Mouse (Mus musculus): Measurements from ENCODE around the gene Tnfrsf22. TPM values are rescaled to one million over a fixed set of nuclear protein-coding genes. Genes with fewer than 3 reads are reported as not detected.

Tnfrsf22 gene
- total and polyA plus RNA-seq, 3 experiments: 0.23 to 1.1 TPM; not detected in 1

DNA sequence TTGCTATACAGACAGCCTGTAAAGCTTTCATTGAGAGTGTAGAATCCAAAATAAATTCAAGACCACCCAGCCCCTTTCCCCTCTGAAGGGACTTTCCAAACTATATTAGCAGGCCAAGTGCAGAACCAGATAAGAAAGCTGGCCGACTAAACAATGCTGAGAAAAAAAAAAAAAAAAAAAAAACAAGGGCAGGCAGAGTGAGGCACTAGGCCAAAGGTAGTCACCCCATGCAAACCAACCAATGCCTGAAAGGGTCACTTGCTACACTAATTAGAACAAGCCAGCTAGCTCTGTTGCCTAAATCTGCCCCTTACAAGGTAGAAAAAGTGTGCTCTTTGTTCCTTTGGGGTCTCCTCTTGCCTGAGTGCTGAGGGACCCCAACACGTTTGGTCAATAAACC, 44.6 kb downstream of the Tnfrsf22 start:
- no peaks in the 10 kb centered on the region for H3K27me3 ChIP-seq (ENCODE audit: control insufficient read depth in 1 of 2, insufficient read depth in 2 of 2, low read length in 2 of 2)
- TF ChIP-seq MAX (IDR thresholded peaks at IDR 0.05; ENCODE audit: low read length): no peak
- no peak for TF ChIP-seq SIN3A (IDR thresholded peaks at IDR 0.05; ENCODE audit: low read length)
- TF ChIP-seq ZNF384 (IDR thresholded peaks at IDR 0.05; ENCODE audit: low read depth, low read length): peak; percentile 78
- no peak for DNase-seq (ENCODE audit: low read depth, low spot score)

DNA sequence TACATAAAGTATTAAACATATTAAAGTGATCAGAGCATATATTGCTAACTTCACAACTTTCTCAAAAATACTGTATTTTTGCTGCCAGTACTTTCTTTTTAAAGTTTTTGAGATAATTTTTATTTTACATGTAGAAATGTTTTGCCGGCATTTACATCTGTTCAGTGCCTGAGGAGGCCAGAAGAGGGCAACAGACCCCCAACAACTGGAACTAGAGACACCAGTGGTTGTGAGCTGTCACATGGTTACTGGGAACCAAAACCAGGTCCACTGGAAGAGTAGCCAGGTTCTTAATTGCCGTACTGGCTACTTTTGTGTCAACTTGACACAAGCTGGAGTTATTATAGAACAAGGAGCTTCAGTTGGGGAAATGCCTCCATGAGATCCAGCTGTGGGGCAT, 47.8 kb downstream of the Tnfrsf22 start:
- Histone ChIP-seq H3K4me1 (ENCODE audit: control insufficient read depth in 1 of 2, insufficient read depth in 2 of 2, low read length in 2 of 2) (peaks cover 0 to 15% of the 10 kb centered on the region in 2 experiments; a peak in 3 of 4 replicates), H3K4me3 (ENCODE audit: control insufficient read depth in 1 of 2, insufficient read depth in 1 of 2, low read depth in 2 of 2, low read length in 2 of 2) (no peak overlapping the region), H3K9ac (ENCODE audit: control insufficient read depth, low read depth, low read length, poor library complexity, severe bottlenecking) (no peak overlapping the region), H3K79me2 (ENCODE audit: control insufficient read depth, insufficient read depth, low read length, poor library complexity) (peaks cover 27% of the 10 kb centered on the region), H3K36me3 (ENCODE audit: control insufficient read depth in 1 of 2, insufficient read depth in 2 of 2, low read length in 2 of 2) (peaks cover 3 to 16% of the 10 kb centered on the region in 2 experiments), H3K27ac (ENCODE audit: control insufficient read depth, low read depth, low read length) (no peak overlapping the region), H3K27me3 (ENCODE audit: control insufficient read depth in 1 of 2, insufficient read depth in 2 of 2, low read length in 2 of 2) (no peaks in the 10 kb centered on the region), H3K9me3 (replicated peaks; ENCODE audit: insufficient read depth, low read length) (no peaks in the 10 kb centered on the region)
- peak; percentile 69 for DNase-seq (ENCODE audit: low read depth, low spot score)
- TF ChIP-seq KAT2A (conservative IDR thresholded peaks at IDR 0.05; ENCODE audit: low read depth, low read length): no peak
- no peak for TF ChIP-seq TCF12 (IDR thresholded peaks at IDR 0.05; ENCODE audit: low read depth, low read length)
- no peak for TF ChIP-seq EP300 (IDR thresholded peaks at IDR 0.05; ENCODE audit: low read depth in 1 of 2, low read length in 2 of 2)
- no peak for TF ChIP-seq GABPA (IDR thresholded peaks at IDR 0.05; ENCODE audit: low read depth, low read length)
- no peak for TF ChIP-seq MEF2A (IDR thresholded peaks at IDR 0.05; ENCODE audit: extremely low read depth, insufficient replicate concordance, low read depth, low read length, poor library complexity, severe bottlenecking)
- no peak for TF ChIP-seq TBP (IDR thresholded peaks at IDR 0.05; ENCODE audit: low read depth, low read length)
- no peak for TF ChIP-seq NELFE (IDR thresholded peaks at IDR 0.05; ENCODE audit: low read depth, low read length)
- TF ChIP-seq ETS1 (IDR thresholded peaks at IDR 0.05; ENCODE audit: low read depth, low read length): no peak
- TF ChIP-seq SMC3 (IDR thresholded peaks at IDR 0.05; ENCODE audit: low read depth, low read length): peak; percentile 54
- TF ChIP-seq CHD2 (IDR thresholded peaks at IDR 0.05; ENCODE audit: low read length): no peak
- no peak for TF ChIP-seq JUND (IDR thresholded peaks at IDR 0.05; ENCODE audit: low read depth, low read length)
- no peak for TF ChIP-seq UBTF (IDR thresholded peaks at IDR 0.05; ENCODE audit: borderline replicate concordance, insufficient read depth, low read depth, low read length)
- TF ChIP-seq POLR2A (IDR thresholded peaks at IDR 0.05; ENCODE audit: control insufficient read depth in 1 of 2, insufficient read depth in 1 of 2, low read depth in 1 of 2, low read length in 2 of 2, poor library complexity in 1 of 2): no peak
- TF ChIP-seq ZMIZ1 (IDR thresholded peaks at IDR 0.05; ENCODE audit: low read depth, low read length): no peak
- TF ChIP-seq ELF1 (IDR thresholded peaks at IDR 0.05; ENCODE audit: low read depth, low read length): no peak
- TF ChIP-seq HCFC1 (IDR thresholded peaks at IDR 0.05; ENCODE audit: low read depth, low read length): no peak
- peak; percentile 36; the same call in 1 of the 2 replicates for TF ChIP-seq ZC3H11A (IDR thresholded peaks at IDR 0.05; ENCODE audit: low read depth, low read length)
- no peak for TF ChIP-seq BHLHE40 (IDR thresholded peaks at IDR 0.05; ENCODE audit: borderline replicate concordance, low read depth, low read length)
- TF ChIP-seq GATA1 (IDR thresholded peaks at IDR 0.05; ENCODE audit: low read depth, low read length): no peak
- no peak for TF ChIP-seq MXI1 (IDR thresholded peaks at IDR 0.05; ENCODE audit: low read depth, low read length)
- peak; percentile 28 to 57 (median 55); a peak in 5 of 6 replicates for TF ChIP-seq CTCF (IDR thresholded peaks at IDR 0.05 in 2 of 3, conservative IDR thresholded peaks at IDR 0.05 in 1 of 3; ENCODE audit: control insufficient read depth in 1 of 3, insufficient read depth in 1 of 3, low read depth in 2 of 3, low read length in 3 of 3, poor library complexity in 1 of 3, severe bottlenecking in 1 of 3)
- peak; percentile 64 for TF ChIP-seq USF1 (IDR thresholded peaks at IDR 0.05; ENCODE audit: low read depth, low read length)
- no peak for TF ChIP-seq ZNF384 (IDR thresholded peaks at IDR 0.05; ENCODE audit: low read depth, low read length)
- no peak for TF ChIP-seq POLR2AphosphoS2 (IDR thresholded peaks at IDR 0.05; ENCODE audit: low read length)
- TF ChIP-seq ZKSCAN1 (IDR thresholded peaks at IDR 0.05; ENCODE audit: low read depth, low read length): no peak
- TF ChIP-seq USF2 (IDR thresholded peaks at IDR 0.05; ENCODE audit: borderline replicate concordance in 1 of 2, insufficient read depth in 1 of 2, low read depth in 1 of 2, low read length in 2 of 2): no peak
- no peak for TF ChIP-seq MYB (IDR thresholded peaks at IDR 0.05; ENCODE audit: low read depth, low read length)
- TF ChIP-seq RAD21 (IDR thresholded peaks at IDR 0.05; ENCODE audit: low read depth, low read length): peak; percentile 60
- TF ChIP-seq SIN3A (IDR thresholded peaks at IDR 0.05; ENCODE audit: low read length): no peak
- TF ChIP-seq TAL1 (IDR thresholded peaks at IDR 0.05; ENCODE audit: low read length): no peak
- TF ChIP-seq POLR2AphosphoS5 (IDR thresholded peaks at IDR 0.05; ENCODE audit: borderline replicate concordance, low read depth, low read length): no peak

More for the DNA sequence above, 44.6 kb downstream of the Tnfrsf22 start:
- Histone ChIP-seq H3K9me3 (replicated peaks; ENCODE audit: insufficient read depth, low read length) (no peaks in the 10 kb centered on the region), H3K4me1 (ENCODE audit: control insufficient read depth in 1 of 2, insufficient read depth in 2 of 2, low read length in 2 of 2) (0 out of 4 replicates have a peak, but pooled peaks cover 0 to 4% of the 10 kb centered on the region in 2 experiments), H3K27ac (ENCODE audit: control insufficient read depth, low read depth, low read length) (no peak overlapping the region), H3K36me3 (ENCODE audit: control insufficient read depth in 1 of 2, insufficient read depth in 2 of 2, low read length in 2 of 2) (peaks cover 0 to 2% of the 10 kb centered on the region in 2 experiments; a peak in 1 of 4 replicates), H3K9ac (ENCODE audit: control insufficient read depth, low read depth, low read length, poor library complexity, severe bottlenecking) (no peak overlapping the region), H3K4me3 (ENCODE audit: control insufficient read depth in 1 of 2, insufficient read depth in 1 of 2, low read depth in 2 of 2, low read length in 2 of 2) (no peak overlapping the region), H3K79me2 (ENCODE audit: control insufficient read depth, insufficient read depth, low read length, poor library complexity) (no peaks in the 10 kb centered on the region)
